Mouse (Mus musculus): ENCODE data around the gene Sumf1. TPM values are rescaled to one million over a fixed set of nuclear protein-coding genes. Genes with fewer than 3 reads are reported as not detected.
A peak's percentile ranks its signal among the peaks of the same experiment; 100 is the strongest.

Gene Sumf1
- total and polyA plus RNA-seq, 3 experiments: 11.0 to 23.1 (median 14.9) TPM

DNA sequence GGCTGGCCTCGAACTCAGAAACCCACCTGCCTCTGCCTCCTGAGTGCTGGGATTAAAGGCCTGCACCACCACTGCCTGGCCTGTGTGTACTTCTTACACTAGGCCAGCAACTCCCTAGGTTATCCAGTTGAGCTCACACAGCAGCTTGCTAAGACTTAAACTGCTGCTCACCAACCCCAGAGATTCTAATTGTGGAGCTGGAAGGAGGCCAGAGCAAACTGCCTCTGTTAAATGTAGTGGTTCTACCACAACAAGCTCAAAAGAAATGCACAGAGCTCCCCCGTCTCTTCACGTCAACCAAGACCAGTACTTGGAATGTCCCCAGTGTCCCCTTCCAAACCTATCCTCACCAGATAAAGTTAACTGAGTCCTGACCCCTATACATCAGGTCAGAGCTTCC lies 11.2 kb downstream of the Sumf1 start:
- Histone ChIP-seq H3K27me3 (replicated peaks) (no peaks in the 10 kb centered on the region), H3K9me3 (replicated peaks; ENCODE audit: low read length) (peaks cover 3% of the 10 kb centered on the region), H3K4me2 (ENCODE audit: insufficient read depth, low read depth, poor library complexity, severe bottlenecking) (no peak overlapping the region), H3K27ac (ENCODE audit: insufficient read depth, low read depth) (no peak overlapping the region), H3K4me3 (replicated peaks in 1 of 3; ENCODE audit: low read depth in 2 of 3, low read length in 2 of 3, poor library complexity in 1 of 3) (no peak overlapping the region), H3K79me2 (replicated peaks; ENCODE audit: control insufficient read depth, extremely low read depth, insufficient read depth, poor library complexity, severe bottlenecking) (0 out of 2 replicates have a peak, but pooled peaks cover 2% of the 10 kb centered on the region), H3K4me1 (ENCODE audit: control insufficient read depth in 1 of 2, insufficient read depth in 2 of 2) (peaks cover 0 to 7% of the 10 kb centered on the region in 2 experiments; a peak in 3 of 4 replicates), H3K9ac (ENCODE audit: insufficient read depth, low read depth) (no peak overlapping the region), H3K36me3 (replicated peaks in 1 of 2; ENCODE audit: control insufficient read depth in 1 of 2, insufficient read depth in 1 of 2, low read length in 1 of 2) (peaks cover 33 to 64% of the 10 kb centered on the region in 2 experiments)
- in situ Hi-C loops (cut with MboI; ENCODE audit: low pct_ligation_motif_present, low pct_unique_long_range_greater_than_20kb, low sequenced_read_pairs) (no loop called here), dilution Hi-C loops (cut with MboI; ENCODE audit: extremely low pct_ligation_motif_present, extremely low pct_unique_long_range_greater_than_20kb, low sequenced_read_pairs) (no loop called here)
- TF ChIP-seq USF2 (conservative IDR thresholded peaks at IDR 0.05; ENCODE audit: low read depth, low read length) (no peak), CTCF (conservative IDR thresholded peaks at IDR 0.05 in 1 of 2, IDR thresholded peaks at IDR 0.05 in 1 of 2; ENCODE audit: low read depth in 2 of 2, low read length in 2 of 2) (no peak), BHLHE40 (IDR thresholded peaks at IDR 0.05; ENCODE audit: low read depth, low read length) (no peak), ZC3H11A (IDR thresholded peaks at IDR 0.05; ENCODE audit: low read depth, low read length) (no peak), RCOR1 (conservative IDR thresholded peaks at IDR 0.05; ENCODE audit: low read depth, low read length) (no peak), HCFC1 (IDR thresholded peaks at IDR 0.05; ENCODE audit: low read depth, low read length) (no peak), UBTF (IDR thresholded peaks at IDR 0.05; ENCODE audit: low read depth, low read length) (no peak), MAZ (IDR thresholded peaks at IDR 0.05; ENCODE audit: low read depth, low read length) (no peak)
- no peak for DNase-seq (ENCODE audit: extremely low read depth)

DNA sequence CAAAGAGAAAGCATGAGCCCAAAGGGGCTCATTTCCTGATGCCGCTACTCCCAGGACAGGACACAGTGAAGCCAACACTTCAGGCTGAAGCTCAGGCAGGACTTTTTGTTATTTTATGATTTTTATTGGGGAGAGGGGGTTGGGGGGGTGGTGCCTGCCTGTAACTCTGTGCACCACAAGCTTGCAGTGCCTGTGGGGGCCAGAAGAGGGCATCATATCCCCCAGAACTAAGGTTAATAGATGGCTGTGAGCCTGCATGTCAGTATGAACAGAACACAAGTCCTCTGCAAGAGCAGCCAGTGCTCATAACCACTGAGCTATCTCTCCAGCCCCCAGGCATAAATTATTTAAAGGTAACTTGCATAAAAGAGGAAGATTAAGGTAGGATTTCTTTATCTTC lies 13.2 kb downstream of the Sumf1 start:
- Histone ChIP-seq H3K79me2 (replicated peaks; ENCODE audit: control insufficient read depth, extremely low read depth, insufficient read depth, poor library complexity, severe bottlenecking) (0 out of 2 replicates have a peak, but pooled peaks cover 2% of the 10 kb centered on the region), H3K9ac (ENCODE audit: insufficient read depth, low read depth) (no peak overlapping the region), H3K27ac (ENCODE audit: insufficient read depth, low read depth) (no peak overlapping the region), H3K9me3 (replicated peaks; ENCODE audit: low read length) (peaks cover 3% of the 10 kb centered on the region), H3K36me3 (replicated peaks in 1 of 2; ENCODE audit: control insufficient read depth in 1 of 2, insufficient read depth in 1 of 2, low read length in 1 of 2) (peaks cover 33 to 68% of the 10 kb centered on the region in 2 experiments), H3K4me1 (ENCODE audit: control insufficient read depth in 1 of 2, insufficient read depth in 2 of 2) (peaks cover 9 to 17% of the 10 kb centered on the region in 2 experiments; a peak in 3 of 4 replicates), H3K4me2 (ENCODE audit: insufficient read depth, low read depth, poor library complexity, severe bottlenecking) (no peak overlapping the region), H3K4me3 (replicated peaks in 1 of 3; ENCODE audit: low read depth in 2 of 3, low read length in 2 of 3, poor library complexity in 1 of 3) (no peak overlapping the region), H3K27me3 (replicated peaks) (no peaks in the 10 kb centered on the region)
- TF ChIP-seq CTCF (conservative IDR thresholded peaks at IDR 0.05 in 1 of 2, IDR thresholded peaks at IDR 0.05 in 1 of 2; ENCODE audit: low read depth in 2 of 2, low read length in 2 of 2) (peak in 1 of 2 experiments; percentile 20; a peak in 1 of 4 replicates), SMC3 (IDR thresholded peaks at IDR 0.05; ENCODE audit: low read depth, low read length) (peak; percentile 11; the same call in 1 of the 2 replicates), IRF4 (IDR thresholded peaks at IDR 0.05; ENCODE audit: low read depth, low read length) (no peak)
- DNase-seq (ENCODE audit: extremely low read depth): no peak
- in situ Hi-C loops (cut with MboI; ENCODE audit: low pct_ligation_motif_present, low pct_unique_long_range_greater_than_20kb, low sequenced_read_pairs): no loop called here
- dilution Hi-C loops (cut with MboI; ENCODE audit: extremely low pct_ligation_motif_present, extremely low pct_unique_long_range_greater_than_20kb, low sequenced_read_pairs): no loop called here

- no peak overlapping the region for H3K9ac ChIP-seq (ENCODE audit: insufficient read depth, low read depth)
- H3K9me3 ChIP-seq (replicated peaks; ENCODE audit: low read length): peaks cover 3% of the 10 kb centered on the region
- no peak overlapping the region for H3K4me2 ChIP-seq (ENCODE audit: insufficient read depth, low read depth, poor library complexity, severe bottlenecking)
- TF ChIP-seq JUND (conservative IDR thresholded peaks at IDR 0.05; ENCODE audit: low read depth, low read length) (no peak), RAD21 (IDR thresholded peaks at IDR 0.05; ENCODE audit: low read depth, low read length) (no peak), CTCF (conservative IDR thresholded peaks at IDR 0.05 in 1 of 2, IDR thresholded peaks at IDR 0.05 in 1 of 2; ENCODE audit: low read depth in 2 of 2, low read length in 2 of 2) (no peak), MAFK (IDR thresholded peaks at IDR 0.05; ENCODE audit: insufficient replicate concordance, low read length) (no peak), ZC3H11A (IDR thresholded peaks at IDR 0.05; ENCODE audit: low read depth, low read length) (no peak), POLR2AphosphoS2 (IDR thresholded peaks at IDR 0.05; ENCODE audit: low read depth, low read length) (no peak), KAT2A (IDR thresholded peaks at IDR 0.05; ENCODE audit: insufficient replicate concordance, low read length) (no peak), MYC (IDR thresholded peaks at IDR 0.05; ENCODE audit: low read depth, low read length) (no peak), ETS1 (conservative IDR thresholded peaks at IDR 0.05; ENCODE audit: low read depth, low read length) (no peak), HCFC1 (IDR thresholded peaks at IDR 0.05; ENCODE audit: low read depth, low read length) (no peak), CHD1 (IDR thresholded peaks at IDR 0.05; ENCODE audit: low read depth, low read length) (no peak), RCOR1 (conservative IDR thresholded peaks at IDR 0.05; ENCODE audit: low read depth, low read length) (no peak), E2F4 (IDR thresholded peaks at IDR 0.05; ENCODE audit: insufficient replicate concordance, low read depth, low read length) (no peak)
- no peak overlapping the region for H3K4me3 ChIP-seq (replicated peaks in 1 of 3; ENCODE audit: low read depth in 2 of 3, low read length in 2 of 3, poor library complexity in 1 of 3)
- H3K27me3 ChIP-seq (replicated peaks): no peaks in the 10 kb centered on the region
- no peak overlapping the region for H3K27ac ChIP-seq (ENCODE audit: insufficient read depth, low read depth)
- in situ Hi-C loops (cut with MboI; ENCODE audit: low pct_ligation_motif_present, low pct_unique_long_range_greater_than_20kb, low sequenced_read_pairs) (no loop called here), dilution Hi-C loops (cut with MboI; ENCODE audit: extremely low pct_ligation_motif_present, extremely low pct_unique_long_range_greater_than_20kb, low sequenced_read_pairs) (no loop called here)
- H3K36me3 ChIP-seq (replicated peaks in 1 of 2; ENCODE audit: control insufficient read depth in 1 of 2, insufficient read depth in 1 of 2, low read length in 1 of 2): peaks cover 20 to 47% of the 10 kb centered on the region in 2 experiments
- no peak for DNase-seq (ENCODE audit: extremely low read depth)
- H3K4me1 ChIP-seq (ENCODE audit: control insufficient read depth in 1 of 2, insufficient read depth in 2 of 2): peaks cover 22 to 43% of the 10 kb centered on the region in 2 experiments
- peaks cover 2% of the 10 kb centered on the region; the same call in 1 of the 2 replicates for H3K79me2 ChIP-seq (replicated peaks; ENCODE audit: control insufficient read depth, extremely low read depth, insufficient read depth, poor library complexity, severe bottlenecking)
These were observed 15.9 kb downstream of the Sumf1 start for GRCm38 (mm10) chr6:108169466-108169865.

Measured in CH12.LX (cell line).